Mouse (Mus musculus): ENCODE results near the gene Tedc2.

GRCm38 (mm10) chr17:24203068-24203467 is 17.6 kb downstream of the Tedc2 start:
- no peak for TF ChIP-seq CTCF (IDR thresholded peaks at IDR 0.05)
- TF ChIP-seq POLR2A (IDR thresholded peaks at IDR 0.05; ENCODE audit: insufficient read depth, low read depth, low read length), result no peak
- no peak for TF ChIP-seq EP300 (IDR thresholded peaks at IDR 0.05; ENCODE audit: insufficient read depth, low read depth, low read length)
